Mouse (Mus musculus) brain, embryonic 14.5 days (tissue): Measurements from ENCODE around the gene Il12rb2.

ENCODE experiments used
- CTCF ChIP-seq: fragments of 200-500 bp; IDR thresholded peaks from 2 replicates; pipeline ENCODE4 v1.5.1; 2012; ENCODE audit warnings: inconsistent platforms, mild to moderate bottlenecking, moderate library complexity, borderline replicate concordance; ENCODE audit not compliant: insufficient read depth, insufficient read length; ENCODE audit errors: extremely low read depth
- POLR2A ChIP-seq: fragments of 200-500 bp; IDR thresholded peaks from 2 replicates; pipeline ENCODE4 v1.6.1; 2012; ENCODE audit warnings: mild to moderate bottlenecking, inconsistent platforms, borderline replicate concordance; ENCODE audit not compliant: poor library complexity, insufficient read depth, insufficient read length, severe bottlenecking; ENCODE audit errors: extremely low read depth

DNA sequence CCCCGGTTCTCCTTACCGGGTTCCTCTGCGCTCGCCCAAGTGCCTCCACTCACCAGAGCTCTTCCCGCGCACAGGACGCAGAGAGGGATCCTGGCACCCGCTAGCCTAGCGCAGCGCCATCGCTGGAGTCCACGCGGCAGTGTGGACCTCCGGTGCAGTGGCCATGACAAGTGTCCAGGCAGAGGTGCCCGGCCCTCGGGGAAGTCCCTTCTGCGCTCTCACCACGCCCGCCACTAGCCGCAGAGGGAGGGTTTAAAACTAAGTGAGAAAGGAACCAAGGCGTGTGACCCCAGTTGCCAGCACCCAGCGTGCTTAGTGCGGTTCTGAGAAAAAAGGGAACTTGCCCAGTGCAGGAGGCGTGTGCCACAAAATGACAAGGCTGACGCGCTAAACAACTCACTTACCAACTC is at the start of gene Il12rb2:
- TF ChIP-seq CTCF (no peak), POLR2A (no peak)
